Comparison of ENCODE assay signal across 9 mouse cellular contexts in genomic region chr15:90678985-90679759, GRCm38 (mm10). TPM values are rescaled to one million over a fixed set of nuclear protein-coding genes. Genes with fewer than 3 reads are reported as not detected.
DNase-seq lines count a peak whose midpoint lies in the region; ATAC-seq and TF ChIP-seq lines count a peak whose summit lies in the region.
"Had no signal": no experiment of that assay in that cellular context is flagged by ENCODE, and none has a peak within 500 bp of the region (broad histone marks: within the 10 kb centered on the region; RNA-seq: fewer than 3 reads in every experiment).

Cpne8 (minus strand) TSS chr15:90679432.

- peak within 1 kb of the TSS; percentile 50 for H3K9ac ChIP-seq in ES-Bruce4 (ENCODE audit: low read depth, poor library complexity, severe bottlenecking)

- TF ChIP-seq EP300 in ES-Bruce4 (IDR thresholded peaks at IDR 0.05; ENCODE audit: insufficient read depth, low read depth, low read length) = no peak

- ATAC-seq in frontal cortex, adult (ENCODE audit: low TSS enrichment) = peak; percentile 48

- TF ChIP-seq CTCF in ES-Bruce4 (IDR thresholded peaks at IDR 0.05; ENCODE audit: low read depth, low read length) = no peak
- no peak for TF ChIP-seq CTCF in lung, adult 2 months (IDR thresholded peaks at IDR 0.05; ENCODE audit: insufficient read depth, low read length)
- TF ChIP-seq CTCF in olfactory bulb, adult 2 months (IDR thresholded peaks at IDR 0.05; ENCODE audit: insufficient read depth, low read depth, low read length) = no peak

- WGBS in lung, adult 2 months = under 1% methylated on average over 50 of the region's 56 CpGs
- WGBS in olfactory bulb, adult 2 months = under 1% methylated on average over 54 of the region's 56 CpGs

- no peaks in the 10 kb centered on the region for H3K4me1 ChIP-seq in ES-Bruce4 (ENCODE audit: control insufficient read depth, insufficient read depth, low read length)
- no peaks in the 10 kb centered on the region for H3K4me1 ChIP-seq in lung, adult 2 months (ENCODE audit: control insufficient read depth, insufficient read depth, low read length)
- H3K4me1 ChIP-seq in olfactory bulb, adult 2 months (ENCODE audit: control insufficient read depth, insufficient read depth, low read length) = peaks cover 5% of the 10 kb centered on the region; the same call in 1 of the 2 replicates

- no peaks in the 10 kb centered on the region for H3K9me3 ChIP-seq in ES-Bruce4 (replicated peaks; ENCODE audit: control insufficient read depth, insufficient read depth, low read length, poor library complexity, severe bottlenecking)

- intact Hi-C loops in heart, postnatal 36 days (cut with DNase I) = loop anchor here (5.0 kb wide), 1 partner anchor 72 kb away; no protein-coding TSS in a partner anchor

- no peak within 1 kb of the TSS for H3K27ac ChIP-seq in ES-Bruce4 (ENCODE audit: insufficient read depth, low read length)
- peak within 1 kb of the TSS; percentile 86 for H3K27ac ChIP-seq in olfactory bulb, adult 2 months (ENCODE audit: insufficient read depth, low read depth, low read length)

- H3K4me3 ChIP-seq in ES-Bruce4 (ENCODE audit: low read depth, low read length) = peak within 1 kb of the TSS; percentile 88
- H3K4me3 ChIP-seq in lung, adult 2 months (replicated peaks; ENCODE audit: extremely low read depth, low read depth, low read length) = peak within 1 kb of the TSS; percentile 96
- H3K4me3 ChIP-seq in olfactory bulb, adult 2 months (ENCODE audit: insufficient read depth, low read depth, low read length) = peak within 1 kb of the TSS; percentile 96

- H3K27me3 ChIP-seq in ES-Bruce4 (ENCODE audit: control insufficient read depth, insufficient read depth, low read length, poor library complexity, severe bottlenecking) = no peaks in the 10 kb centered on the region

- no peak for TF ChIP-seq POLR2A in ES-Bruce4 (IDR thresholded peaks at IDR 0.05; ENCODE audit: insufficient read depth, low read length)
- TF ChIP-seq POLR2A in lung, adult 2 months (IDR thresholded peaks at IDR 0.05; ENCODE audit: borderline replicate concordance, extremely low read depth, low read depth, low read length) = peak; percentile 27; the same call in 1 of the 2 replicates
- TF ChIP-seq POLR2A in olfactory bulb, adult 2 months (IDR thresholded peaks at IDR 0.05; ENCODE audit: insufficient read depth, low read depth, low read length) = peak; percentile 41

- H3K36me3 ChIP-seq in ES-Bruce4 (ENCODE audit: control insufficient read depth, insufficient read depth, low read length, poor library complexity, severe bottlenecking) = no peaks in the 10 kb centered on the region
- H3K36me3 ChIP-seq: G1E had no signal

- peak; percentile 11 to 17 for DNase-seq in cerebellum, adult 18-20 months
- peak; percentile 81 to 83 for DNase-seq in heart, postnatal 36 days
- peak; percentile 35 to 41 for DNase-seq in layer of hippocampus, adult 8-10 months (ENCODE audit: low spot score in 2 of 2)
- peak; percentile 75 for DNase-seq in lung, adult 2 months
- peak; percentile 75 to 78 for DNase-seq in urinary bladder, adult 18-20 months (ENCODE audit: low spot score in 2 of 2)

RNA-seq across cellular contexts. Expression of gene Cpne8, which starts in this region (rescaled TPM):
- 5.0 and 6.5 TPM in 2 replicates for polyA plus RNA-seq in ES-Bruce4 (2011; ENCODE audit: insufficient read depth, insufficient read length, low read depth, missing spikeins)
- total RNA-seq in heart, postnatal 36 days (2021) = 1 to 10 TPM; 6.8 to 8.9 TPM
- 10 to 100 TPM; 25.0 to 30.4 (median 27.3) TPM for total RNA-seq in layer of hippocampus, adult 8-10 months (2022)
- polyA plus RNA-seq in lung, adult 2 months (2012; rRNA removed) = 17.6 and 20.5 TPM in 2 replicates
- not detected in 2 replicates for polyA plus RNA-seq in olfactory bulb, adult 2 months (2012; ENCODE audit: insufficient read depth, insufficient read length, low replicate concordance, missing spikeins)
- polyA plus RNA-seq: G1E had no signal

Comparison
In these comparisons a context has a peak if more than half of its experiments do, and no peak if none do; other contexts are left out.
1. DNase-seq: peak in every context shown above with its lines; median percentile 82 in heart, postnatal 36 days; 76 in urinary bladder, adult 18-20 months; 75 in lung, adult 2 months; 38 in layer of hippocampus, adult 8-10 months; 14 in cerebellum, adult 18-20 months.